Mouse (Mus musculus) forebrain, embryonic 13.5 days (tissue): Measurements from ENCODE around the gene Dlgap5. TPM values are rescaled to one million over a fixed set of nuclear protein-coding genes. Genes with fewer than 3 reads are reported as not detected.

Experiments used
- ATAC-seq: fragments of 200-750 bp; cut with Nextera tagmentation; 2 replicates; pipeline ENCODE4 v1.8.0; 2017
- H3K27ac ChIP-seq: fragments of 300-500 bp; sonication (generic); 2 replicates; pipeline ENCODE4 v1.5.1; 2015; ENCODE audit warnings: inconsistent platforms, mild to moderate bottlenecking, moderate library complexity
- H3K27me3 ChIP-seq: fragments of 300-500 bp; sonication (generic); 2 replicates; pipeline ENCODE4 v1.6.1; 2015; ENCODE audit warnings: mild to moderate bottlenecking, inconsistent platforms
- H3K36me3 ChIP-seq: fragments of 300-500 bp; sonication (generic); 2 replicates; pipeline ENCODE4 v1.6.1; 2015; ENCODE audit warnings: mild to moderate bottlenecking, inconsistent platforms; ENCODE audit not compliant: poor library complexity, severe bottlenecking
- H3K4me1 ChIP-seq: fragments of 300-500 bp; sonication (generic); 2 replicates; pipeline ENCODE4 v1.6.1; 2015; ENCODE audit warnings: inconsistent platforms
- H3K4me2 ChIP-seq: fragments of 300-500 bp; sonication (generic); 2 replicates; pipeline ENCODE4 v1.6.1; 2015; ENCODE audit warnings: inconsistent platforms, mild to moderate bottlenecking, moderate library complexity
- H3K4me3 ChIP-seq: fragments of 300-500 bp; sonication (generic); 2 replicates; pipeline ENCODE4 v1.5.1; 2015; ENCODE audit warnings: mild to moderate bottlenecking, inconsistent platforms
- H3K9ac ChIP-seq: fragments of 300-500 bp; sonication (generic); 2 replicates; pipeline ENCODE4 v1.6.1; 2015; ENCODE audit warnings: mild to moderate bottlenecking, inconsistent platforms
- H3K9me3 ChIP-seq: fragments of 300-500 bp; sonication (generic); replicated peaks from 2 replicates; pipeline ENCODE4 v1.6.1; 2016; ENCODE audit warnings: inconsistent platforms
- WGBS: fragments of 180-500 bp; shearing (Covaris S2); methylation state at CpG from one replicate; pipeline ENCODE4 v1.1.7; 2015; 5-methylcytosine and 5-hydroxymethylcytosine counted together
- polyA plus RNA-seq: library from polyadenylated mRNA; unstranded; fragments of >200 nt; fragmentation: Nextera tagmentation; extraction: Ambion mirVana; gene quantifications from 2 replicates; pipeline ENCODE4 v1.2.1, GENCODE M21; 2015

The Dlgap5 gene
- polyA plus RNA-seq, 1 experiment from 2014 or later = 42.0 TPM

DNA sequence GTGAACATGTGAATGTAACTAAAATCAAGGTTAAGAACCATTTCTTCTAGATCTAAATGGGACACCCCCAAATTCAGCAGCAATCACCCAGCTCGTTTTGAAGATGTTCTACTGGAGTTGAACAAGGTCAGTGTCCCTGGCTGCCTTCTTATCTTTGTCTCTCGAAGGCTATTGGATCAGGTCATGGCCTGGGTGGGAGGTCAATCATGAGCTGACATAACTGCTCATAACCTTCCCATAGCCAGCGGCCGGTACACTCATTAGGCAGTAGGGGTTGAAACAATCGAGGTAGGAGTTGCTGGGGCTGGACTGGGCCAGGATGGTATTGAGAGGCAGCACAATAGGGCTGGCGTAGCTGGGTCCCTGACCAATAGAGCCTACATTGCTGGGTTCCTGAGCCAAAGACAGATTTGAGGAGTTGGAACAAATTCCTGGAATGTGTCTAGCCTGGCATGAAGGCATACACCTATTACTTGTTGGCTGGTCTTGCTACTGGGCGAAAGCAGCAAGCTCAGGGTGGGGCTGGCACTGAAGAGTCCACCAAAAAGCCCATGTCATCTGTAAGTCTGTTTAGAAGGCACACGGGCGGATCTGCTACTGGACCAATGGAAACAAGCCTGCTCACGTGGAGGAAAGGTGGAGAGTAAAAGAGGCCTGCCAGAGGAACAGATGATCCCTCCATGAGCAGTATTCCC lies 77.8 kb downstream of the Dlgap5 start:
- H3K9ac ChIP-seq = no peak overlapping the region
- 86% methylated on average over 10 of the region's 10 CpGs for WGBS
- ATAC-seq = no peak

More for the DNA sequence above, 77.8 kb downstream of the Dlgap5 start:
- H3K4me1 ChIP-seq = peaks cover 6% of the 10 kb centered on the region; the same call in 1 of the 2 replicates
- H3K36me3 ChIP-seq = no peaks in the 10 kb centered on the region
- H3K9me3 ChIP-seq = no peaks in the 10 kb centered on the region
- H3K27me3 ChIP-seq = no peaks in the 10 kb centered on the region
- no peak overlapping the region for H3K4me2 ChIP-seq
- no peak overlapping the region for H3K27ac ChIP-seq
- H3K4me3 ChIP-seq = no peak overlapping the region

Other genes starting within 250 kb of the Dlgap5 start
- gene Gch1, start 229.0 kb downstream of the Dlgap5 start, polyA plus RNA-seq = 1.2 and 1.4 TPM in 2 replicates
- gene Wdhd1, start 141.6 kb downstream of the Dlgap5 start, polyA plus RNA-seq = 30.2 and 33.9 TPM in 2 replicates
- gene Socs4, start 141.5 kb downstream of the Dlgap5 start, polyA plus RNA-seq = 4.5 and 4.9 TPM in 2 replicates
- gene Mapk1ip1l, start 120.1 kb downstream of the Dlgap5 start, polyA plus RNA-seq = 66.5 and 72.1 TPM in 2 replicates
- gene Lgals3, start 50.7 kb downstream of the Dlgap5 start, polyA plus RNA-seq = 0.72 and 0.89 TPM in 2 replicates
- 20.4 and 23.5 TPM in 2 replicates for gene Fbxo34, start 32.0 kb upstream of the Dlgap5 start, polyA plus RNA-seq
- 17.9 and 19.2 TPM in 2 replicates for gene Atg14, start 152.2 kb upstream of the Dlgap5 start, polyA plus RNA-seq
- gene Ktn1, start 230.0 kb upstream of the Dlgap5 start, polyA plus RNA-seq = 72.7 and 75.1 TPM in 2 replicates